Mouse (Mus musculus) retina, postnatal 1 day (tissue): ENCODE results near the gene Fbxo39.
A peak's percentile ranks its signal among the peaks of the same experiment; 100 is the strongest.

Experiments used
- DNase-seq: peaks from one replicate; pipeline ENCODE4 v3.0.0-alpha.2; 2012

Gene Fbxo39

DNA sequence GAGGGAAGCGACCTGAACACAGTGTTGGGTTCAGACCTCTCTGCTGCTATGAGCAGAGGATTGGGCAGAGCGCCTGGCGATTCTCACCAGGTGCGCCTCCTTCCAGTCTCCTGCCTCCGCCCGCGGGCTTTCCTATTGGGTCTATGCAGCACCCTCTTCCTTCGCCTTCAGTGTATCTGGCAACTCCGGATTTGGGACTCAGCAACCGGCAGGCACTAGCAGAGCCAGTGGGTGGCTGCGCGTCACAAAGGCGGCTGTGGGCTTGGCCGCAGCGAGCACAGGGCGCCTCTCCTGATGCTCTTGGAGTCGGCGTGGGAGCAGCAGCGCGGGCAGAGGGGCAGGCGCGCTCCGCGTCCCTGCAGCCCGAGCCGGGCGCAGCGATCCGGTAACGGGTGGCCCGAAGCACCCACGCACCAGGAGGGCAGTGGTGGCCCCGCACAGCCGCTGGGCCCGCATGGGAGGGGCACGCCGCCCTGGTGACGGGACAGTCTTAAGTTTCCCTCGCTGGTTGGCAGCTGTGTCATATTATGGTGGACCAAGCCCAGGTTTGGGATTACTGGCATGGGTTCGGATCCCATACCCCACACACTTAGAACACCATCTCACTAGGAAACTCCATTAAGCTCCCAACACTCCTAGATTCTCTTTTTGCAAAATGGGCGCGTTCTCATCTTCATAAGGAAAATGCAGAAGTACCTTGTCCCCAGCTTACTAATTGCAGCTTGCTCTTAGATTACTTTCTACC, at the start of gene Fbxo39:
Fbxo39 (plus strand) TSS at position 294 of the 745 bp plus-strand sequence.
- DNase-seq = peak; percentile 30

DNA sequence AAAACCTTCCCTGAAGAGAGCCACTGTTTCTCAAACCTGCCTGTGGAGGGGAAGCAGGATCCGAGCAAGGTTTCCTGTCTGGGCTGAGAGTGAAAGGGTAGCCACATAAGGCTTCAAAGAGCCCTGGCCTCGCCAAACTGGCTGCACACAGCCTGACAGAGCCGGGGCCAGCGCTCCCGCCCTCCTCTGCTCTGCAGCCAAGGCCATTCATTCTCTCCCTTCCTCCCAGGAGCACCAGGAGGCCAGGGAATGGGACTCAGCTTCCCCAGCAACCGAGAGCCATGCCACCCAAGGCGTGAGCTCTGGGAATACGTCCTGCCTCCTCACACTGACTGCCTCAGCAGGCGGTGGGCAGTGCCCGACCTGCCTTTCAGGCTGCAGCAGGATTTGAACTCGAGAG, 48.8 kb upstream of the Fbxo39 start:
- DNase-seq = peak; percentile 39

DNA sequence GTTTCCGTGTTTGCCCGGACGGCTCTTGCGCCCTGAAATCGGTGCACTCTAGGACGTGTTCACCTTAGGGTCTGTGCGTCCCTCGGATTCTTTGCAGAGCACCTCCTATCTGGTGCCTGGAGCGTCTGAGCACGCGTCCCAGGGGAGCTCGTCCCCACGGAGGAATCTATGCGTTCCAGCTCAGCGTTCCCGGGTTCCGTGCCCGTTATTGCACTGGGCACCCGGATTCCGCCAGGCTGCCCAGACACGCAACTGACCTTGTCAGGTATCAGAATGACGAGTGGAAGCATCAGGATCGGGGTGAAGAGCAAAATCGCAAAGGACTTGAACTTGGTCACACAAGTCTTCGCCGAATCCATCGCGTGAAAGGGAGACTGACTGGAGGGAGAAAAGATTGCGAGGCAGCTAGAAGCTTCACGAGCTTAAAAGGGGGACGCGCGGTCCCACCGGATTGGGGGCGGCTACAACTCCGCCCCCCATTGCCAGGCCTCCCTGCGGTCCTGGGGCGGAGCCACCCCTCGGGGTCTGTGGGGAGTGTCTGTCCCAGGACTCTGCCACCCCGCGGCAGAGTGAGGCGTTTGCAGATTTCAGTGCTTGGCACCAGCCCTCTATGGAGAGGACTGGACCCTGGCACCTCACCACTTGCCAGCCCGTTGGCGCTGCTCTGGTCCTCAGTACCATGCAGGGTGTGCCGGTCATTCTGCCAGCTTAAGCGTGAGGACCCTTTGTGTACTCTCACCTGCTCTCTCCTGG, 47.9 kb upstream of the Fbxo39 start:
- peak; percentile 91 for DNase-seq

DNA sequence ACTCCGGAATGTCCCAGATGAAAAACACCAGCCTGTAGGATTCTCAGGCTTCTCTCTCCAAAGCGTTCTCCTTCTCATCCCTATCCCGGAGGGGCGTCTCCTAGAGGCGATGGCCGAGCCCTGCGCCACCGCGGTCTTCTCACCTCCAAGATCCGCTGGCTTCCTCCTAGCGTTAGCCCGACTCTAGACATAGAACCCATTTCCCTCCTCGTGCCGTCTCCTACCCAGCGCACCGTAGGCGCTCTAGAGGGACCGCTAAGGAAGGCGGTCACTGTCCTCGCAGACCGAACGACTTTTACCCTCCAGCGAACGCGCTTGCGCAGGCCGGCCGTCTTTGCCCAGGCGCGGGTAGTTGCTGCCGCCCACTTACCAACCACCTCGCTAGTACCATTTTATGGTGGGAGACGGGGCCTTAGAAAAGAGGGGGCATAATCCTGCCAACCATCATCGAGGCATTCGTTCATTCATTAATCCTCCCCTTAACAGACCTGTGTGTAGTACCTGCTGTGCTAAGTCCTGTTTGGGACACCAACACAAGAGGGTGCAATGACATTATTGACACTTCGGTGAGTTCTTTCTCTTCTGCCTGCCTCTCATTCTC, 47.2 kb upstream of the Fbxo39 start, which contains the start of gene Slc13a5:
Slc13a5 (minus strand) TSS at position 263 of the 601 bp plus-strand sequence.
- no peak for DNase-seq

DNA sequence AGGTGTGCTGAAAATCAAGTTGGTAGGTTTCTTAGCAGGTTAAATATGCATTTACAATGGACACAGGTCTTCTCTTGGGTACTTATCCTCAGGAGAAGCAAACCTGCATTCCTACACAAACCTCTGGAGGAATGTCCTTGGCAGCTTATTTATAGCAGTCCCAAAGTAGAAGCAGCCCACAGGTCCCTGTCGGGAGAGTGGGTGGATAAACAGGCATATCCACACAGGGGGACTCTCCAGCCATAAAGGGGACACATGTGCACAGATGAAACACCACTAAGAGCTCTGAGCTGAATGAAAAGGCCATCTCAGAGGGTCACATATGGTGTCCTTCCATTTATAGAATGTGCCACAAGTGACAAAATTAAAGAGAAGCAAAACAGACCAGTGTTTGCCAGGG, 42.5 kb upstream of the Fbxo39 start:
- no peak for DNase-seq

DNA sequence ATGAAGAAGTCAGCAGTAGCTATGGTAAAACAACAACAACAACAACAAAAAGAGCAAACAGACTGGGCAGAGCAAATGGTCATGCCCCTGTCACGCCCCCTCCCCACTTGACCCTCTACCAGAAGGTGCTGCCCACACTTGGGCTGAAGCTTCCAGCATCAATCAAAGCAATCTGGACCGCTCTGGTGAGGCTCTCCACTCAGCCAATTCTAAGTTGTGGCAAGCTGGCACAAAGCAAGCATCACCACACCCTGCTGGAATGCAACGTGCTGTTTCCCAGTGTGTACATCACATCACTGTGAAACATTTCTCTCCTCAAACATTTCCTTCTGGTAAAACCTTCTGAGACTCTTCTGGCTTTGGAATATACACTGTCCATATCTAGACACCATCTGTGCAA, 40.9 kb upstream of the Fbxo39 start:
- DNase-seq = no peak

DNA sequence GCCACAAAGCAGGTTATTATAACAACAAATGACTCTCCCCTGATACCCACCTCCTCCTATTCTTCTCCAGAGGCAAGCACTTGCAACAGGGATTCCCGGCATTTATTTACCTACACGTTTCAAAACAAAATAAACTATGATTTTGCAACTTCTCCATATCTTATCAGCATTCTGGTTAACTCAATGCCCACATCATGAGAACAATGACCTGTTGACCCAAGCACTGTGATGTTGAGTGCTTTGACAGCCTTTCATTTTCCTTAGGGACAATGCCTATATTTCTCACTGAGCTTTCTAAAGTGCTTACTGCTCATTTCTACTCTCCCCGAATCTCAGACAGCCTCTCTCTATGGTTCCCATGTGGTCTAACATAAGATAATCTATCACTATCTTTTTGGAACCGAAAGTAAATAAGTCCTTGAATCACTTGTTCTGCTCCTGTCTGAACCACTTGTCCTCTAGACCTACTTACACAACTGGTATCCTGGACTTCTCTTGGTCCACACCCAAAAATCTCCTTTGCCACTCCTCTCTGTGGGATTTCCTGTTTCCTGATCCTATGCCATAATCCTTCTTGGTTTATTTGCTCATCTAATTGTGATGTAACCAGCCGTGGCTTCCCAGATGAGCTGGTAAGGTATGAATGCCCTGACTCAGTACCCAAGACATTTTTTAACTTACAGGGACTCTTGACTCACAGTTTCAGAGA, 32.9 kb upstream of the Fbxo39 start:
- no peak for DNase-seq

DNA sequence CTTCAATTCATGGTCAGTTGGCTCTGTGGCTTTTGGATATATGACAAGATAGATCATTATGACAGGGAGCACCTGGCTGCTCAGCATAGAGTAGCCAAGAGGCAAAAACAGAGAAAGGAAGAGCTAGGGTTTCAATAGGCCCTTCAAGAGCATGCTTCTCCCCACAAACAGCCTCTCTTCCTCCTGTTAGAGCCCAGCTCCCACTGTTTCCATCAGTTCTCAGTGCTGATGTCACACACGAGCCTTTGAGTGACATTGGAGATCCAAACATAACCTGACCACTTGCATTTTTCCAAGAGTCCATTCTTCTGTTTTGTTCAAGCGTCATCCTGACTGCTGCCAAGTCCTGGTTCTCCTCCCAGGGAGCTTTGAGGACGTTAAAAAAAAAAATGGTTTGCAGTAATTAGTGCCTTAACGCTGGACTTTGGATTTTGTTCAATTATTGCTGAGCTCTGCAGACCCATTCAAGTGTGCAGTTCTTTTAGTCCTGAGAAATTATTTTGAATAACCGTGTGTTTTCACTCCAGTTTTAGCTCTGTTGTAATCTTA, 32.3 kb upstream of the Fbxo39 start:
- DNase-seq = no peak

DNA sequence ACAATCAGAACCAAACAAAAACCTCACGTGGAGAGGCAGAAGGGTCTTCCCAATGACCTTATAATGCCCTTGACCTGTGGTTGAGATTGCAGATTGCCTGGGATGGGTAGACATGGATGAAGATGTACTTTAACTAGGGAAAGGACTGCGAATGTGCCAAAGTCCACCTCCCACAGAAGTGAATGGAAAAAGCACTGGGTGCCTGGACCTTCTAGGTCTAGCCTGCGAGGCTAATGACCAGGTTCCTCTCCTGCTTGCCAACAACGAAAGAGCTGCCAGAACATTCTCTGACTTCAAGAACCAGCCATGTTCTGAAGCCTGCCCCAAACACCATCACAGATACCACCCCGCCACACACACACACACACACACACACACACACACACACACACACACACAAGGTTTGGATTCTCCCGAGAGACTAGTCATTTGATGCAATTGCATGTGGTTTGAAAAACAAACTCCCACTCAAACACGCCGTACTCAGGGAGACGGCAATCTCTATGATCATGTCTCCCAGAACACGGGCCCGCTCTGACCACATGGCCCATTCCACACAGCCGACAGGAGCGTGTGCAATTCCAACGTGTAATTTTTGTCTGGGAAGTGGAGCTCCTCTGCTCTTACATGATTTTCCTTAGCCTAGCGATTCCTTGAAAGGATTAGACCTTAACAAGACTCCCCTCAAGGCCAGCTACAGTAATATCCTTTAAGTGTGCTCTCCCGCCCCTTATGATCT, 30.6 kb upstream of the Fbxo39 start:
- no peak for DNase-seq

DNA sequence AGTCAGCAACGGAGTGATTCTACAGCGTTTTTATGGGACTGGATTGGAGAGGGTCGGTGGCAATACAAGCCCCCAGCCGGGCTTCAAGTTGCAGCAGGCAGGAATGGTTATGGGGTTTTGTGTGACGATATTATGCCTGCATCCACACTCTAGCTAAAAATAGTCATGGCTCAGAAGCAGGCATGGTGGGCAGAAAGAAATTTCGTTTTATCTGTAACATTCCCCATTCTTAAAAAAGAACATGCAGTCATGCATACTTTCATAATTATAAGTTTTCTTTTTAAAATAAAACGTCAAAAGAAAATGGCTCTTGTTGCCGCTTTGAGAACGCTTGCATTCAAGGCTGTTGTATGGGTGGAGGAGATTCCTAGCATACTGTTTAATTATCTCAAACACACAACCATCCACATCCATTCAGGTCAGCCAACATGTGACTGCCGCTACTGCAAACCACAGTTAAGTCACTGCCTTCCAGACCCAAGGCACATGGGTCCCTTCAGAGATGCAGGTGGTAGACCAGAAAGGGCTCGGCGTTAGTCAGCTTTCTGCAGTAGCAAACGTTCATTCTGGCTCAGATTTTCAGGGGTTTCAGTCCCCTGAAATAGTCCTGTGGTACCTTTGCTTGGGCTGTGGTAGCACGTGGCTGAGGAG, 29.6 kb upstream of the Fbxo39 start:
- no peak for DNase-seq

DNA sequence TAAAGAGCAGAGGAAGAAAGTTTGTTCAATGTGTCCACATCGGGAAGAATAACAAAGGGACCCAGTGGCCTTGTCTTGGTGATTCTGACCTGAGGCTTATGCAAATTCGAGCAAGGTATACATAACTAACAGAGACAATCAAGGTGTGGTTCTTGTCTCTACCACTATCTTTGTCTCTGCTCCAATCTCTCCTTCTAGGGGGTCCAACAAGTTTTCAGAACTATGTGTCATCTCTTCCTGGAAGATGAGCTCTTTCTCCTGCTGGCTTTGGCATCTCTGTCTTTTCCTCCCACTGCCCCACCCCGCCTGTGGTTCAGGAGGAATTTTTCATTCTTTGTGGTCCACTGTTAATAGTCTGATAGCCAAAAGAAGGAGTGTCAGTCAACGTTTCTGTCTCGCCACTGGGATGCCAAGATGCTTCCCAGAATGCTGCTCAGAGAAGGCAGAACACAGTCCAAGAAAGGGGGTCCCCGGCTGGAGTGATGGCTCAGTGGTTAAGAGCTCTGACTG, 28.2 kb upstream of the Fbxo39 start:
- DNase-seq = no peak

DNA sequence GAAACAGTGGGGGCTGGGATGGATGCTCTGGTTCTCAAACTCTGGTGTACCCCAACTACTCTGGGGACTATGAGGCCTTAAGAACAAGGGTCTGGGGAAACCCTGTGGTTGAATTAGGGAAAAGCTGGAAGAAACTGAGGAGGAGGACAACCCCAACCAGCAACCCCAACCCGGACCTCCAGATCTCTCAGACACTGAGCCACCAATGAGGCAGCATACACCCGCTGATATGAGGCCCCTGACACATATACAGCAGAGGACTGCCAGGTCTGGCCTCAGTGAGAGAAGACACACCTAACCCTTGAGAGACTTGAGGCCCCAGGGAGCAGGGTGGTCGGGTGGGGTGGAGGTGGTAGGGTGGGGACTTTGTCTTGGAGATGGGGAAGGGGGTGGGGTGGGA, 27.6 kb upstream of the Fbxo39 start:
- no peak for DNase-seq

DNA sequence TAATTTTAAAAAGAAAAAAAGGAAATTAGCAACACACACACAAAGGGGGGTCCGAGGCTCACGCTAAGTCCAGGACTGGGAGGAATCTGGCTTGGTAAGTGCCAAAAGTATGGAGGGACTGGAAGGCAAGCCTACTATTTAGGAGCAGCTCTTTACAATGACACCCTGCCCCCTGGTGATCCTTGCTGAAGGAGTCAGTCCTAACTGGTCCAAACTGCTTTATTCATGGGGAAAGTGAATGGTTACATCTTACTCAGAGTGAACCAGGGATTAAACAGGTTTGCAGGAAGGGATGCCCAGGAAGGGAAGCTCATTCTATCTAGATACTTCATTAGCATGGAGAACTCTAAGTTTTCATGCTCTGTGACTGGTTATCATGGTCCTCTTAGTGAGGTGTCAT, 27.1 kb upstream of the Fbxo39 start:
- no peak for DNase-seq

DNA sequence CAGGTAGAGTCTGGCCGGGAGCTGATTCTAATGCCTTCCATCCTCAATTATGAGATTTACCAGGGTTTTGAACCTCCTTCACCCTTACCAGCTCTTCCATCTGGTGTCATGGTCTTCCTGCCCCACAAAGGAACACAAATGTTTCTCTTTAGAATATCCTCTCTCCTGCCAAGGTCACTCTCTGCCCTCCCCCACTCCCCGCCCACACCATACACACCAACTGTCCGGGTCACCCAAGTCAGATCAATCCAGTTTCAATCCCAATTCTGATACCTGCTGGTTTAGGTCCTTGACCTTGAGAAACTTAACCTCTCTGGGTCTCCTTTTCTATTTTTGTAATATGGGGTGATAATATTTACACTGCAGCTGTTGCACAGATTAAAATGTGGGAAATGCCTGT, 26.7 kb upstream of the Fbxo39 start:
- DNase-seq = no peak

DNA sequence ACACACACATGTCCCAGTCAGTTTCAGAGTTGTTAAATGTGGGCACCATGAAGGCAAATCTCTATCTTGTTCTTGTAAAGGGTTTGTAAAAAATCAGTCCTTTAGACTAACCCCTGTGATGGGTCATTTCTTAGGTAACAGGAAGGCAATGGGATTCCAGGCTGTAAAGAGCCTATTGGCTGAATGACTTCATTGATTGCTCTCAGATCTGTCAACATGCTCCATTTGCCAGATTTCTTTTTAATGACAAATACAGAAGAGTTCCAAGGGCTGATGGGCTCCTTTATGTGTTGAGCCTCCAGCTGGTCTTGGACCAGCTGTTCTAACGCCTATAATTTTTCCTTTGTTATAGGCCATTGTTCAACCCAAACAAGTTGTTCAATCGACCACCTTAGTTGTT, 21.1 kb upstream of the Fbxo39 start:
- no peak for DNase-seq

DNA sequence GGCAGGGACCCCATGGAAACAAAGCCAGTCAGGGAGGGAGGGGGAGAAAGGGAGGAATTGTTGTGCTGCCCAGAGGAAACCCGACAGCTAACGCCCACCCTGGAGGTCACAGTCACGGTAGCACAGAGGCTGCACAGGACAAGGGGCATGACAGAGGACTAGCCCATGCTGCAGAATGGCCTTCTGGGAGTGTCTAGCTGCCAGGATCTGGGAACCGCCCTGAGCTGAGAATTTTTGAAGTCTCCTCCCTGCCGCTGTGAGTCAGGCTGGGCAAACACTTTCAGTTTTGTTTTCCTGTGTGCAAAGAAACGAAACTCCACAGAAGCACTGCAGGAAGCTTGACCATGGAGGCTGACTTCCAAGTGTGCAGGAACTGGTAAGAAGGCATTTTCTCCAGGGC, 12.9 kb upstream of the Fbxo39 start, which contains the start of gene Xaf1:
Xaf1 (plus strand) TSS at position 296 of the 400 bp plus-strand sequence.
- DNase-seq = peak; percentile 23

DNA sequence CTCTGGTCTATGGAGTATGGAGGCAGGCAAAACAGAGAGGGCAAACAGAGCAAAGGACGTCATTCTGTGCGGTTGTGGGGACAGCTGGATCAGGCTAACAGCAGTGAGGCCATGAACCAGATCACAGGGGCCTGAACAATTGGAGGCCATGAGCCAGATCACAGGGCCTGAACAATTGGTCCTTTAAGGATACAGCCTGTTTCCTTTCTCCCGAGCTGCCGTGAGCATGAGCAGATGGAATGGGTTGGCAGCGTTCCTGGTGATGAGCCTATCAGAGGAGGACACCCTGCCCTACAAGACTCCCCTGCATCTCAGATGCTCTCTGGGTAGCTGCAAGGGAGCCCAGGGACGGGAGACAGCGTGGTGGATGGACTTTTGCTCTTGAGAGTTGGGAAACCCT, 12.0 kb upstream of the Fbxo39 start:
- peak; percentile 50 for DNase-seq

DNA sequence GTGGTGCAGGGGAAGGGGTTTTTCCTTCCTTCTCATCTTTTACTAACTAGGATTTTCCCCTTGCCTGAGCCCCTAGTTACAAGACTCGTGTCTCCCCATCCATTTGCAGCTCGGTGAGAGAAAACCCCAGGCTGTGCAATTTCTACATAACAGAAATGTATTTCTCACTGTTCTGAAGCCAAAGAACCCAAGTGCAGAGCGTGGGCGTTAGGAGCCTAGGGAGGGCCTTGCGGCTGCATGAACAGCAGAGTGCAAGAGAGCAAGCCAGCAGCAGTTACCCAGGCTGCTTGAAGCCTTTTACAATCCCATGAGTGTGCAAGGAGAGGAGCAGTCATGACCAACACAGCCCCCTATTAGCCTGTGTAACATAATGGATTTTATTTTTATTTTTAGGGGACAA, 6.8 kb upstream of the Fbxo39 start:
- DNase-seq = no peak

DNA sequence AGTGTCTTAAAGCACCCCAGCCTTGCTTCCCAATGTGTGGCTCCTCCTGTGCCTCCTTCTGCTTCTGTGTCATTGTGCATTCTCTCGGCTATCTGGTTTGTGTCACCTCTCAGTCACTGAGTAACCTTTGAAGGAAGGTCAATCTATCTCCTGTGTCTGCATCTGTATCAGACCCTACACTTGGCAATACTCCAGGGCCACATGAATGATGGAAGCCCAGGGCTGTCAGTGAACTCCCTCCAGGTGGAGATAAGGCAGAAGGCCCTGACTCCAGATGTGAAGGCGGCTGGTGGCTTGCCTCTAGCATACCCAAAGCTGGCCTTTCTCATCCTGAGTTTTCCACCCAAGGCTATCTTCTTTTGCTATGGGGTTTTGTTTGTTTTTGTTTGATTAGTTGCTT, 5.3 kb upstream of the Fbxo39 start:
- DNase-seq = no peak

DNA sequence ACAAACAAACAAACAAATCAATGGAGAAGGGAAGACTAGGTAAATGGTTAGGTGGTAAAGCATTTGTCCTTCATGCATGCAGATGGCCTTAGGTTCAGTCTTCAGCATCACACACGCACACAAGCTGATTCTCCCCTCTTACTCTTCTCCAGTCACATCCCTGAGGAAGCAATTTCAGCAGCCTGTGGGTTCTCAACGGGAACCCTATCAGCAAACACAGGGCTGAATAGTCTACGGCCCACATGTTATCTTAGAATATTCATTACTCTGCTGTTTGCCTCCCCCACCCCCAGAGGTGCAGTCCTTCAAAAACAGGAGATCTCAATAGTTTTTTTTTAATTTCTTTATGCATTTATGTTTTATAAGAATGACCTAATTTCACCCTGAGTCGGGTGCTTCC, 3.8 kb upstream of the Fbxo39 start:
- DNase-seq = no peak

DNA sequence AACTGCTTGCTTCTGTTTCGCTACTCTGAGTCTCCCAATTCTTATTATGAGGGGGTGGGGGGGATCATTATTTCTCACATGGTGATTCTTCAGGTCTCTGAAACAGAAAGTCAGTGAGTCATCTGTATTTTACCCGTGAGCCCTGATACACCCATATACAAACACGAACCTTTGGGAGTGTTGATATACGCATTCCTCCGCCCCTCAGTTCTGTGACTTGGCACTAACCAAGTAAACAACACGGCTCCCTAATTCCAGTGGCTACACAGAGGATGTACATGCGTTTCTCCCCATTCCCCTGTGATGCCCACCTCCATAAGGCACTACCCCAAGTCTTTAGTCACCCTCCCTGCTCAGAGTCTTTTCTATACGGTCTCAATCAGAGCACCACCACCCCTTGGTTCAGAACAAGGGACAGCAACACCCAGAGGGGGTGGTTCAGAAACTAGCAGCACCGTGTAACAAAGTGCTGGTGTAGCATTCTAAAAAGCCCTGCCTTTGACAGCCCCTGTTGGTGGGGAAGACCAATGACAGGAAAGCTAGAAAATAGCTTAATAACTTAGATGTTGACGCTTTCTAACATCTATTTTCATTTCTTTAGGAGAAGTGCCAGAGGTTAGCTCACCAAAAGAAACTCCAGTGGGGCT, 2.8 kb upstream of the Fbxo39 start:
- no peak for DNase-seq
